Mouse (Mus musculus): ENCODE data around the gene Tspan31.
A peak's percentile ranks its signal among the peaks of the same experiment; 100 is the strongest.
"Not testable (repeated sequence)": the region's sequence is repeated elsewhere in the genome, so short reads cannot be mapped to it uniquely, and the experiment has no call there.

The Tspan31 gene

DNA sequence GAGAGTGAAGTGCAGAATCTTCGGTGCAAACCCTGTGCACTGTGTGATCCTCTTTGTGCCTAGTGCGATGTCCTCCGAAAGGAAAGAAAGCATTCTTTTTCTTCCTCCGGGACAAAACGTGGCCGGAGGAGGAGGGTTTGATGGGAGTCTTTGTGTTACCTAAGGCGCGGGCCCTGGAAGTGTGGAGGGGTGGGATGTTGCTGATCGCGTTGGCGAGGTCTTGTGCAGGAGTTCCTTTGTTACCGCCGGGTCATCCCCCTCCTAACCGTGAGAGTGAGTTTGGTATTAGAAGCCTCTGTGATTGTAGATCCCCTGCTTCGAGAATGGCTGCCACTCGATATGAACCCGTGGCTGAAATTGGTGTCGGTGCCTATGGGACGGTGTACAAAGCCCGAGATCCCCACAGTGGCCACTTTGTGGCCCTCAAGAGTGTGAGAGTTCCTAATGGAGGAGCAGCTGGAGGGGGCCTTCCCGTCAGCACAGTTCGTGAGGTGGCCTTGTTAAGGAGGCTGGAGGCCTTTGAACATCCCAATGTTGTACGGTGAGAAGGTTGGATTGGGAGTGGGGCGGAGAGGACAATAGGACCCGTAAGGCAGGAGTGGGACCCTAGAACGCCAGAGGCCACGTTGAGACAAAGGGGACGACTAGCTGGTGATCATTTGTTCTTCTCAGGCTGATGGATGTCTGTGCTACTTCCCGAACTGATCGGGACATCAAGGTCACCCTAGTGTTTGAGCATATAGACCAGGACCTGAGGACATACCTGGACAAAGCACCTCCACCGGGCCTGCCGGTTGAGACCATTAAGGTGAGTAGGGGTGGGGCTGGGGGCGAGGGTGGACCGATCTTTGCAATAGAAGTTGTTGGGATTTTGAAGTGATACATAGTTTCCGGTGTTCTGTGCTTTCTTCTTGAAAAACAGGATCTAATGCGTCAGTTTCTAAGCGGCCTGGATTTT, 5.9 kb downstream of the Tspan31 start:
- no peak for DNase-seq

DNA sequence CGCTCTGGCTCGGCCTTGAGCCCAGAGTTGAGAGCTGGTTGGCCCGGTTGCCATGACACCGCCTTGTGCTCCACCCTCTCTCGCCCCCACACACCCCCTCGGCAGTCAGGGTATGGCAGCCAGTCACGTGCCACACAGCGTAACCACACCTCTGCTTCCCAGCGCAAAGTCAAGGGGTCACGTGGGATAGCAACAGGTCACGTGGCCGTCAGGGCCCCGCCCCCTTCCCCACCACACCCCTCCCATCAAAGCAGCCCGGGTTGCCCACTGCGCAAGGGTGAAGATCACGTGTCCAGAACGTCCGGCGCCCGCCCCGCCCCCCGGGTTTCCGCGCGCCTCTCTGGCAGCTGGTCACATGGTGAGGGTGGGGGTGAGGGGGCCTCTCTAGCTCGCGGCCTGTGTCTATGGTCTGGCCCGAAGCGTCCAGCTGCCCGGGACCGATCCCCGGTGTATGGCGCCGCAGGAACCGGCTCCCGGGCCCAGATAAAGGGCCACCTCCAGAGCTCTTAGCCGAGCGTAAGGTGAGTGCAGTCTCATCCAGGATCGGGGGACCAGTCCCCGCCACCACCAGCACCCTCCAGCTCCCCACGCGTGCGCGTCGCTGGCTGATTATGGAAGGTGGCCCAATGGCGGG, 6.7 kb downstream of the Tspan31 start, which contains the start of gene Cdk4:
Gene Cdk4 (plus strand): TSS at position 296 of the 634 bp plus-strand sequence.
- DNase-seq, result peak; percentile 98

DNA sequence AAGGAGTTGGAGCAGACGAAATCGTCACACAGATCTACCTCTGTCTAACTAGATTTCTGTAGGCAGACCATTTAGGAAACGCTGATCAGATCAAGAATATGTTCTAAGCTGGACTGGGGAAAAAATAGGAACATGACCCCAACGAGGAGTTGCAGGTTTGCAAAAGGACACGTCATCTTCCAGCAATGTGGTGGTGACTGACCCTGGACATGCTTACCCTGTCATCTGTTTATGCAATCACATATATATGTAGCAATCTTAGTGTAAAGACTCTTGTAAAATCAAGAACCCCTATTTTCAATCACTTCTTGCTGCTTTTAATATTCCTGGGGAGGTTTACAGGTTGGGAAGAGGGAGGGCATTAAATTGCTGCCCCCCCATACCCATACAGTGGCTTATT, 7.6 kb downstream of the Tspan31 start:
- DNase-seq, result no peak

DNA sequence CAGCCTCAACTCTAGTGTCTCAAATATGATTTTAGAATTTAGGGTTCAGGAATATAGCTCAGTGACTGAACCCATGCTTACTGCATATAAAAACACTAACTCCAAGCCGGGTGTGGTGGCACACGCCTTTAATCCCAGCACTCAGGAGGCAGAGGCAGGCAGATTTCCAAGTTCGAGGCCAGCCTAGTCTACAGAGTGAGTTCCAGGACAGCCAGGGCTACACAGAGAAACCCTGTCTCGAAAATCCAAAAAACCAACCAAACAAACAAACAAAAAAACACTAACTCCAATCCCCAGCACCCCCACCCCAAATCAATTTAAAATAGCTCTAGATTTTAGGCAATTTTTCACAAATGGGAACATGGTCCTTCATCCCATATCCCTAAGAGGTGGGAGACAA, 8.0 kb downstream of the Tspan31 start:
- not testable (repeated sequence) for DNase-seq

DNA sequence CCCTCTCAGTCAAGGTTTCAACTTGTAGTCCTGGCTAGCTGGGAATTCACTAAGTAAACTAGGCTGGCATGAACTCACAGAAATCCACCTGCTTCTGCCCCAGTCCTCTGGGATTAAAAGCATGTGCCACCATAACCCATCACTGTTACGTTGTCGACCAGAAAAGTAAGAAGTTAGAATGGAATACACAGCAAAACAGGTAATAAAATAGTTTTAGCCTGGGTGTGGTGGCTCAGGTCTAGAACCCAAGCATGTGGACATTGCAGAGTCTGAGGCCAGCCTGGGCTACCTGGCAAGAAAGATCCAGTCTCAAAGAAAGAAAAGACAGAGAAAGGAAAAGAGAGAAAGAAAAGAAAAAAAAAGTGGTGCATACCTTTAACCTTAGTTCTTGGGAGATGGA, 8.6 kb downstream of the Tspan31 start:
- DNase-seq, result no peak

DNA sequence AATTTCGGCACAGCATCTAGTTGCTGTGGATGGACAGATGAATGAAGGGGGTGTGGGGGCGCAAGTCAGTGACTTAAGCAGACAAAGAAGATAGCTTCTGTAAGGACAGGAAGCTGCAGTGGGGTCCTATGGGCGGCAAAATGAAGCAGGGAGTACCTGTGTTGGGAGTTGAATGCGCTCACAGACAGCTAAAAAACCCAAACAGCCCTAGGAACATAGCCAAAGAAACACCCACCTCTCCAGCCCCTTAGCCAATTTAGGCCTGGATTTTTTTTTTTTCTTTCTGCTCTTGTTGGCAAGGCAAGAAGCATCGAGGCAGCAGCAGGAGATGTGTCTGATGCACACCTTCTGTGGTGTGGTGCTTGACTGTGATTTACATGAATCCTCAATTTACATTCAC, 9.0 kb downstream of the Tspan31 start:
- DNase-seq, result no peak

DNA sequence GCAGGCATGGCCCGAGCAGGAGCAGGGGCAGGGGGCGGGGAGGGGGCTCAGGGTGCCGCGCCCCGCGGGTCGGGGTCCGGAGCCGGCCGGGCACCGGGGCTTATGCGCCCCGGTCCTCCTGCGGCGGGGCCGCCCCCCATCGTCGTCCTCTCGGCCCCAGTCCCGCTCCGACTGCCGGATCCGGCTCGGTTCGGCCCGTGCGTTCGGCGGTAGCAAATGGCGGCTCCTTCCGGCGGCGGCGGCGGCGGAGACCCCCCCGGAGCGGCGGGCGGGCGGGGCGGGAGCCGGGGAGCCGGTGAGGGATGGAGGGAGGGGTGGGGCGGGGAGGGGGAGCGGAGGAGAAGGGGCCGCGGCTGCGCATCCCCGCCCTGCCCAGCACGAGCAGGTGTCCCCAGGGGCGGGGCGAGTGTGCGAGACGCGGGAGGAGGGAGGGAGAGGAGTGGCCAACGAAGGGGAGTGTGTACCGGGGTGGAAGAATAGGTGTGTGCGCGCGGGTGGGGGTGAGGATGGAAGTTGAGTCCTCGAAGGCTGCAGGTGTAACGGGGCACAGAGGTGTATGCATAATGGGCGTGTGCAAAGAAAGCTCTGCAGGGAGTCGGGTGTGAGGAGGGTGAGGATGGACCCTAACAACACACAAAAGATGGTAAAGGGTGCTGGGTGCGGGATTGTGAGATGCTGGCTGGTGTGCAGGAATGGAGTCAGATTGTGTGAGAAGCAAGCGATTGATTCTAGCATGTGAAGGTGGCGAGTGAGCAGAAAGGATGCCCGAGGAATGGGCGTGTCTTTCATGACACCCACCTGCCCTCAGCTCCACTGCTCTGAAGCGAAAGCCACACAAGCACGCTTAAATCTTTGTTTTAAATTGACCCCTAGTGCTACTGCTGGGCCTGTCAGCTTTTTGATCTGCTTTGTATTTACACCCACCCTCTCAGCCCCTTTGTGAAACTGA, 9.8 kb downstream of the Tspan31 start, which contains the start of gene March9:
Gene March9 (minus strand): TSS at position 217 of the 949 bp plus-strand sequence.
- peak; percentile 67 for DNase-seq

DNA sequence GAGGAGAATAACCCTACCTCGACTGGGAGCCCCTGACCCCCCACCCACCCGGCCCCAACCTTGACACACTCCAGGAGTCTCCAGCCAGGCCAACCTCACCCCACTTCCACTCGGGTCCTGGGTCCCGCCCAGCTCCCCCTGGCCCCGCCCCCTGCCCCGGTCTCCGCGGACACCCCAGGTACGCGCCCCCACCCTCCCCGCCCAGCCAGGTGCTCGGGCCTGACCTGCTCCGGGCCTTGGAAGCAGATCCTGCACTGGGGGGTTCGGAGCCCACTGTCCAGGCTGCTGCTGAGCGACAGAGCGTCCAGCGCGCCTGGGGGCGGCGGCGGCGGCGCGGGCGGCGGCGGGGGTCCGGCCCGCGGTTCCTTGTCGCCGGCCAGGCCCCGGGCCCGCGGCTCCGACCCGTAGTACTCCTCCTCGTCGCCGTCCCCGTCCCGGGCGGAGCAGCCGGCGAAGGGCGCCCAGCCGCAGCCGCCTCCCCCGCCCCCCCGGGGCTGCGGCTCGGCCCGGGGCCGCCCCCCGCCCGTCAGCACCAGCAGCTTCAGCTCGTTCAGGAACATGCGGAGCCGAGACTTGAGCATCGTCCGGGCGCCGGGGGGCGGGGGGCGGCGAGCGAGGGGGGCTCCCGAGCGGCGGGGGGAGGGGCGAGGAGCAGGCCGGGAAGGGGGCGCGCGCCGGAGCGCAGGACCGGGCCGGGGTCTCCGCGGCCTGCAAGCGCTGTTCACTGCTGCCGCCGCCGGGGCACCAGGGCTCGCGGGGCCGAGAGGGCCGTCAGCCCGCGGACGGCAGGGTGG, 10.7 kb downstream of the Tspan31 start:
- DNase-seq, result no peak

DNA sequence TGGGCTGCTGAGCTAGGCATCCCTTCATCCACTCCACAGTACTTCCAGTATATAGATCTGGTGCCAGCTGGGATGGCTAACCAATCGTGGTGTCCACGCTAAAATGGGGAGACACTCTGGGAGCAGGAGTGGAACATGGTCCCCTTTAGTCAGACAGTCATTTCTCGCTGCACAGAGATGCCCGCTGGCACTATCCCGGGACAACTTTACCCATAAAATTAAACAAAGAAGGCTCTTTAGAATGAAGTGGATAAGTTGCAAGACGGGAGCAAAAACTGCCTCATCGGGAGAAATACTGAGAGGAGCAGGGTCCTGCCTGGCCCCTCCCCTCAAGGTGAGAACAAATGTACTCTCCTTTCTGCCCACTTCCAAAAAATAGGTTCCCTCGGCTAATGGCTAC, 11.4 kb downstream of the Tspan31 start:
- DNase-seq, result no peak

DNA sequence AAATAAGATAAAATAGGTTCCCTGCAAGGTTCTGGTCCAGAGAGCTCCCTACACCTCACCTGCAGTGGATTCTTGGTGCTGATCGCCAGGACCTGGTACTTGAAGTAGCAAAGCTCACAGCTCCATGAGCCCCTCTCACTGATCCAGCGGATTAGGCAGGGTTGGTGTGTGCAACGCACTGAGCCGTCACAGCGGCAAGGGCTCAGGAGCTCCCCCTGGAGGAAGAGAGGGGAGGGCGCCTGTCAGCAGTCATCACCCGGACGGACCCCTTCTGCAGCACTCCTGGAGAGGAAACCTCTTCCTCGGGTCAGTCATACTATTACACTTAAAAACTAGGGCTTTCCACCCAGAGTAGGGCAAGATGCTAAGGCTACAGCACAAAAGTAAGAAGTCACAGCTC, 11.9 kb downstream of the Tspan31 start:
- peak; percentile 84 for DNase-seq

DNA sequence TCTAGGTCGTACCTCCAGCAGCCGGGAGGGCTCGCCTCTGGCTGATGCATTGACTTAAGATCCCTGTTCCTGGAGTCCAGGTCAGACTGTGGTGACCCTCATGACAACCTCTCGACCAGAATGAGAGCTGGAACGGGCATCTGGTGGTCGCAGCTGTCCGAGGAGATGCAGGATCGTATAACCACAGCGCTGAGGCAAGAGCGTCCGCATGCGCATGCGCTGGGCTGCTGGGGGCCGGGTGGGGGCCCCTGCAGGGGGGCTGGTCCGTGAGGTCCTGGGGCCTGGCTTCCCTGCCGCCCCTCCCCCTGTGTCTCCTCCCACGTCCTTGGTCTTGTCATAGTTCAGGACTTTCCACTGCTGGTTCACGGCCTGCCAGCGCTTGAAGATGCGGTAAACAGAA, 13.6 kb downstream of the Tspan31 start:
- DNase-seq, result no peak

DNA sequence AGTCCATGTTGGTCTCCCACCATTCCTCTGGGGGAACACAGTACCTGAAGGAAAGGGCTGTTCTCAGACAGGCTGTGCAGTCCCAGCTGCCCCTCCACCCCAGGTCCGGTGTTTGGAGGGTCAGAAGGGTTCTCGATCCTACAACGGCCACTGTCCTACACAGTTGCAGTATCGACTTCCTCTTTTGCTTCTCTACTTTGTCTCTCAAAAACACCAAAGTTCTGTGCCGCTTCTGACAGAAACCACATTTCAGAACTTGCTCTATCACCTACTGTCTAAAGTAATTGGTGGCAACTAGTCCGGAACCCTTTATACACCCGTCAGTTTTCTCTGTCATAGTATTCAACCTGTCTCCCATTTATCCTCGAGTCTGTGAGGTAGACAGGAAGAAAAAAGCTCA, 14.7 kb downstream of the Tspan31 start:
- DNase-seq, result no peak

DNA sequence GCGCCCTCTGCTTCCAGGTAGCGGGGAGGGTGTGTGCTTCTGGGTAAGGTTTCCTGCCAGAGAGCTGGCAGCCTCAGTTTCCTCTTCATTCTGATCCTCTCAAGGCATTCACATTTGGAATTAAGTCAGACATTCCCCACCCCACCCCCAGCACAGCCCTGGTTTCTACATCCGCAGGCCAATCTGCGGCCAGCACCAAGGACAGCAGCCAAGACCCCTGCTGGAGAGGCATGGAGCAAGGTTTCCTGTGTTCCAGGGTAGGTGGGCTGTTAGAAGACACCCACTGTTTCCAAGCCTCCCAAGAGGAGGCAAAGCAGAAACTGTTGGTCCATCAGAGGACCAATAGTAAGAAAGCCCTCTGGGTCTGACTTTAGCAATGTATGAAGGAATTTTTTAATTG, 15.4 kb downstream of the Tspan31 start:
- DNase-seq, result no peak

DNA sequence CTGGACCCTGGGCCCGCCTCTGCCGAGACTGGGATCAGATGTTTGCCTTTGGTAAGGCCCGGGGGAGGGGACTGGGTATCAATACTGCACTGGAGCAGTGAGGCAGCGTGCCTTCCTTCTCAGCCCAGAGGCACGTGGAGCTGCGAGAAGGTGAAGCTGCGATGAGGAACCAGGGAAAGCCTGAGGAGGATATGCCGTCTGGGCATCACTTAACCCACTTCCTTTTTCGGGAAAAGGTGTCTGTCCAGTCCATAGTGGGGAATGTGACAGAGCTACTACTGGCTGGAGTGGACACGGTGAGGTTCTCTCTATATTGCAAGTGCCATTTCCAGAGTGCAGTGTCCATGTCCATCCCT, 20.0 kb downstream of the Tspan31 start:
- DNase-seq, result no peak

DNA sequence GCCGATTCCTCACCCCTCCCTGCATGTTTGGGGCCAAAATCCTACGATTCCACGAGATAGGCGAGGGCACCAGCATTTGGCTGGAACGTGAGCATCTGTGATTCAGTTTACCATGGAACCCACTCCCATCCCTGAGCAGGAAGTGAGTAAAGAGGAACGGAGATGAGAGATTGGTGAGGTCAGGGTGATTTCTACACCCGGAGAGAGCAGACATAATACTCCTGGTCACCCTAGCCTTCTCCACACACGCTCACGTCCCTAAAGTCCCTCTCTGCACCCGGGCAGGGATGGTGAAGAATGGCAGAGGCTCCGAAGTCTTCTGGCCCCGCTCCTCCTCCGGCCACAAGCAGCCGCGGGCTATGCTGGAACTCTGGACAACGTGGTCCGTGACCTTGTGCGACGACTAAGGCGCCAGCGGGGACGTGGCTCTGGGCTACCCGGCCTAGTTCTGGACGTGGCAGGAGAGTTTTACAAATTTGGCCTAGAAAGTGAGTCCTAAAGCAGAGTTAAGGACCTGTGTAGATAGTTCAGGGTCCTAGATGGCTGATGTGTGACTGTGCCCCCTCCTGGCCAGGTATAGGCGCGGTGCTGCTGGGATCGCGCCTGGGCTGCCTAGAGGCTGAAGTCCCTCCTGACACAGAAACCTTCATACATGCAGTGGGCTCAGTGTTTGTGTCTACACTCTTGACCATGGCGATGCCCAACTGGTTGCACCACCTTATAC, 20.5 kb downstream of the Tspan31 start:
- no peak for DNase-seq

DNA sequence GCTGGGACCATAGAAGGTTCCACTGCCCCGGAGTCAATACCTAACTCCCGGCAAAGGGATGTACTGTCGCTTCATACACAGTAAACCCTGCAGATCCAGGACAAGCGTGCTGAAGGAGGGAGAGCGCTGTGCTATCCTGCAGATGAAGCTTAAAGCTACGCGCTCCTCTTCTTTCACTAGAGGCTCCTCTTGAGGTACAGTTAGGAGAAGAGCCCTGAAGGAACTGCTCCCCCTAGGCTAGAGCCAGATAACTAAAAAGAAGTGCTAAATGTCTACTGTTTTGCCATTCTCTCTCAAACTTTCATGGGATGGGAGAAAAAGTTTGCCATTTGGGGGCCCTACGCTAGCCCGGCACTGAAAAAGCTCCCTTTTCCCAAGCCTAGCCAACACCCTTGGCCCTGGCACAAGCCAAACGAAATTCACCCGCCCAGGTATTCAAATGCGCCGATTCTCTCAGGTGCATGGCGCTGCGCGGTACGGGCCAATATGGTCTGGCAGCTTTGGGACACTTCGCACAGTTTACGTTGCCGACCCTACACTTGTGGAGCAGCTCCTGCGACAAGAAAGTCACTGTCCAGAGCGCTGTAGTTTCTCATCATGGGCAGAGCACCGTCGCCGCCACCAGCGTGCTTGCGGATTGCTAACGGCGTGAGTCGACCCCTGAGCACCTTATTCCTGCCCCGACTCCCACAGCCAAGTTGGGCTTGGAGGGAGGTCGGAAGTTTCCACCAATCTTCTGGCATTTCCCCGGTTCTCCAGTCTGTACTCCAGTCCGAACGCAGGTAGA, 21.3 kb downstream of the Tspan31 start:
- DNase-seq, result no peak

DNA sequence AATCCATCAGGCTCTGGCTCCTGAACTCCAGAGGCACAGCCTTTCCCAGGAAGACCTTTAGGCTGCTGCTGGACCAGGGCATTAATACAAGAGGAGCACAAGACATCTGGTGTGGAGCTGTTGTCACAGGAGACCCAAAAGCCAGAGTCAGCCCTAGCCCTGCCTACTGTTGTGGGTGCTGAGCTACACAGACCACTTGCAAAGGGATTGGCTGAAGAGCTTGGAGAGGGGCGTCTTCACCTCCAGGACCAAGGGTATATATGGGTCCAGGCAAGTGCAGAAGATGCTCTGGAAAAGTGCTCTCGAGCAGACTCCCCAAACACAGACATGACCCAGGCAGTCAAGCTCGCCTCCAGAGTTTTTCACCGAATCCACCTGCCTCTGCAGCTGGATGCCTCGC, 22.1 kb downstream of the Tspan31 start, which contains the start of gene Cyp27b1:
Gene Cyp27b1 (plus strand): TSS at position 297 of the 400 bp plus-strand sequence.
- DNase-seq, result no peak

DNA sequence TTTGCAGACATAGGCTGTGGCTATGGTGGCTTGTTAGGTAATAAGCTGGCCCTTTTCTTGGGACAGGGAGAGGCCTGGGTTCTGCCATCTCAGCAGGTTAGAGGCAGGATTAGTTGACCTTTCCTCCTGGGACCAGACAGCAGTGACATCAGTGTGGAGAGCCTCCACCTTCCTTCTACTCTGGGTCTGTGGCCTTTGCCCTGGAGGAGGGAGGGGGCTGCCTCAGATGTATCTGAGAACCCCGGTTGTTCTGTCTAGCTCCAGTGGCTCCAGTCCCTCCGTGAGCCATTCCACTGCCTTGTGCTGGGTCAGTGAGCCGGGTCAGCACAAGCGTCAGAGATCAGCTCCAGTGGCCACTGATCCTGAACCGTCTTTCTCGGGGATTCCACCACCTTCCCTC, 26.9 kb downstream of the Tspan31 start:
- no peak for DNase-seq

DNA sequence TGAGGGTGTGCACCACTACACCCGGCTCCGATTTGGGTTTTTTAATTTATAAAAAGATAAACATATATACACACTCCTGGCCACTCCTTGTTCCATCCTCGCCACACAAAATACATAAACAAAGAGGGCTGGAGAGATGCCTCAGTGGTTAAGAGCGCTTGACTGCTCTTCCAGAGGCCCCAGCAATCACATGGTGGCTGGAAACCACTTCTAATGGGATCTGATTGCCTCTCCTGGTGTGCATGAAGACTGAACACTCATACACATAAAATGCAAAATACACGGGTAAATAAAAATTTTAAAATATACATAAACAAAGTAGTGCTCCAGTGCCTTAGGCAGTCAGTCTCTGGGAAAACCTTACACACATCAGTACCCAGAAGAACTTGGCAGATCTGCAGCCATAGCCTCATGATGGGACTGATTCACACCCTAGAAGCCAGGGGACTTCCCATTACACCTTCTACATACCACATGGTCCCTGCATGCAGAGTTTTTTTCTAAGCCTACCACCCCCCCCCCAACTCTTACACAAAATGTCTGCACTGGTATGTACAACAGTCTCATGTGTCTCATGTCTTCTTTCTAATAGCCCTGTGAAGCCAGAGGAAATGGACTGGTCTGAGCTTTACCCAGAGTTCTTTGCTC, 27.5 kb downstream of the Tspan31 start:
- no peak for DNase-seq

DNA sequence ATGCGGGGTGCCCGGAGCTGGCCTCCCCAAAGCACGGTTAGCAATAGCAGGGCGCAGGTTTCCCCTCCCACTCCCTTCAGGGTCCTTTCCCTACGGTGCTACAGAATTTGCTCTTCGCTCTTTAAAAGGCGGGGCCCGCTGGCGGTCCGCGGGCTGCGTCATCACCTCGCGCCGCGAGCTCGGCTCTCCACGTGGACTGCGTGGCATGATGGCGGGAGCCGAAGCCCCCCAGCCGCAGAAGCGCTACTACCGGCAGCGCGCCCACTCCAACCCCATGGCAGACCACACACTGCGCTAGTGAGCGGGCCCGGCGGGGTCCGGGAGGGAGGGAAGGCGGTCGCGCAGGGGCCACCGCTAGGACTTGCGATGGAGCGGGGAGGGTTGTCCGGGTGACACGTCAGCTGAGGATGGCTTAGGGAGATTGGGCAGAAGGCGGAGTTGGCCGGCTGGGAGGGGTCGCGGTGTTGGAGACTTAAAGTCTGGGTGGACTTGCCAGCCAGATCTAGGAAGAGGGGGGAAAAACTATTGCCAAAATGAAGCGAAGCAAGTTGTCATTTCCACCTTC, 28.2 kb downstream of the Tspan31 start:
- DNase-seq, result peak; percentile 89
